Comparison of ENCODE assay signal across 27 mouse cellular contexts in the genomic region with DNA sequence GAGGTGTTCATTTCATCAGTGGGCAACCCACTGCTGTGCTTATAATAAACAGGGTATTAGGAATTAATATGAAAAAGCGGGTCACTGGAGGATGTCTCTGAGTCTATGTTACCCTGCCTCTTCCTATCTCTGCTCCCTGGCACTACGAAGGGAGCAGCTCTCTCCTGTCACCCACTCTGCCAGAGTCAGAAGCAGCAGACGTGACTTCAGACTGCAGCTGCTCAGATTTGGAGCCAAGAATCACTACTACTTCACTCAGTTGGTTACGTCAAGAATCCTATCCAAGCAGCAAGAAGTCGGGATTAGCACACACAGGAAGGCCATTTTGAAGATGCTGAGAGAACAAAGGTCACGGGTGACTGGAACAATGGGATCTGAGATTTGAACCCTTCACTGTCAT.
DNase-seq lines count a peak whose midpoint lies in the region; ATAC-seq and TF ChIP-seq lines count a peak whose summit lies in the region.
"Had no signal": no experiment of that assay in that cellular context is flagged by ENCODE, and none has a peak within 500 bp of the region (broad histone marks: within the 10 kb centered on the region; RNA-seq: fewer than 3 reads in every experiment).

No protein-coding gene starts in this region.

- no peak for TF ChIP-seq CTCF in forebrain, postnatal 0 days (IDR thresholded peaks at IDR 0.05; ENCODE audit: low read depth)

- ATAC-seq in forebrain, embryonic 13.5 days = peak; percentile 59; the same call in 1 of the 2 replicates
- peak; percentile 69 for ATAC-seq in frontal cortex, adult (ENCODE audit: low TSS enrichment)
- ATAC-seq in forebrain, postnatal 0 days = peak; percentile 76
- ATAC-seq: hindbrain, postnatal 0 days; inflammation-experienced regulatory T-cells, adult 6 months; Patski had no signal

- no peak overlapping the region for H3K27ac ChIP-seq in forebrain, embryonic 13.5 days
- H3K27ac ChIP-seq in forebrain, embryonic 10.5 days = no peak overlapping the region
- H3K27ac ChIP-seq in forebrain, postnatal 0 days (ENCODE audit: low read depth, low read length) = no peak overlapping the region
- H3K27ac ChIP-seq: gastrocnemius, adult 2 months; heart, embryonic 10.5 days; heart, embryonic 13.5 days; hindbrain, embryonic 14.5 days; hindbrain, postnatal 0 days had no signal

- H3K36me3 ChIP-seq in forebrain, embryonic 13.5 days (ENCODE audit: poor library complexity, severe bottlenecking) = no peaks in the 10 kb centered on the region
- no peaks in the 10 kb centered on the region for H3K36me3 ChIP-seq in forebrain, embryonic 10.5 days (replicated peaks)
- H3K36me3 ChIP-seq in forebrain, postnatal 0 days (ENCODE audit: insufficient read depth) = no peaks in the 10 kb centered on the region
- H3K36me3 ChIP-seq: heart, embryonic 10.5 days; heart, embryonic 13.5 days had no signal

- 0 out of 2 replicates have a peak, but pooled peaks cover 7% of the 10 kb centered on the region for H3K4me1 ChIP-seq in forebrain, embryonic 13.5 days
- no peaks in the 10 kb centered on the region for H3K4me1 ChIP-seq in forebrain, embryonic 10.5 days
- H3K4me1 ChIP-seq in forebrain, postnatal 0 days (ENCODE audit: insufficient read depth) = no peaks in the 10 kb centered on the region
- H3K4me1 ChIP-seq: heart, embryonic 13.5 days had no signal

- WGBS in forebrain, embryonic 13.5 days = 76% methylated on average over 6 of the region's 6 CpGs
- WGBS in forebrain, embryonic 10.5 days = 84% methylated on average over 6 of the region's 6 CpGs
- 49% methylated on average over 6 of the region's 6 CpGs for WGBS in forebrain, postnatal 0 days

- H3K4me3 ChIP-seq in forebrain, embryonic 13.5 days = no peak overlapping the region
- H3K4me3 ChIP-seq in forebrain, embryonic 10.5 days = no peak overlapping the region
- no peak overlapping the region for H3K4me3 ChIP-seq in forebrain, postnatal 0 days (ENCODE audit: low read depth, low read length)
- H3K4me3 ChIP-seq: gastrocnemius, adult 2 months; heart, embryonic 10.5 days; heart, embryonic 13.5 days had no signal

- DNase-seq in forebrain, embryonic 10.5 days (ENCODE audit: extremely low spot score, low spot score) = no peak
- no peak for DNase-seq in frontal cortex, postnatal 10 days (ENCODE audit: low spot score in 2 of 2)
- peak; percentile 54 for DNase-seq in brain, adult 2 months (ENCODE audit: low read depth, low spot score)
- DNase-seq in forebrain, postnatal 0 days = peak; percentile 45
- no peak for DNase-seq in Muller cell, postnatal 12 days (ENCODE audit: inconsistent ontology term)
- DNase-seq: adrenal gland, postnatal 10 days; adrenal gland, postnatal 36 days; cerebellum, adult 11-12 months; cerebellum, adult 8-10 months; cerebellum, postnatal 10 days; cerebellum, postnatal 36 days; embryo, embryonic 11 days; gastrocnemius, adult 2 months; gastrocnemius, postnatal 14 days; heart, adult 18-20 months; heart, postnatal 14 days; heart, postnatal 4 days; kidney, adult 11 months; kidney, adult 9 months had no signal

- no peaks in the 10 kb centered on the region for H3K9me3 ChIP-seq in forebrain, embryonic 13.5 days (replicated peaks)
- no peaks in the 10 kb centered on the region for H3K9me3 ChIP-seq in forebrain, embryonic 10.5 days
- H3K9me3 ChIP-seq in forebrain, postnatal 0 days (ENCODE audit: low read length) = no peaks in the 10 kb centered on the region
- H3K9me3 ChIP-seq: heart, embryonic 10.5 days; heart, embryonic 13.5 days had no signal

- no peak overlapping the region for H3K4me2 ChIP-seq in forebrain, embryonic 13.5 days
- H3K4me2 ChIP-seq in forebrain, postnatal 0 days (ENCODE audit: low read depth) = no peak overlapping the region
- H3K4me2 ChIP-seq: heart, embryonic 13.5 days; hindbrain, embryonic 14.5 days had no signal

- no peak overlapping the region for H3K9ac ChIP-seq in forebrain, embryonic 13.5 days
- H3K9ac ChIP-seq in forebrain, postnatal 0 days = no peak overlapping the region
- H3K9ac ChIP-seq: heart, embryonic 13.5 days; hindbrain, embryonic 14.5 days had no signal

- H3K27me3 ChIP-seq in forebrain, embryonic 13.5 days = no peaks in the 10 kb centered on the region
- H3K27me3 ChIP-seq in forebrain, embryonic 10.5 days (ENCODE audit: poor library complexity, severe bottlenecking) = no peaks in the 10 kb centered on the region
- no peaks in the 10 kb centered on the region for H3K27me3 ChIP-seq in forebrain, postnatal 0 days (ENCODE audit: insufficient read depth, low read length)
- H3K27me3 ChIP-seq: heart, embryonic 13.5 days; Patski had no signal

Comparison
In these comparisons a context has a peak if more than half of its experiments do, and no peak if none do; other contexts are left out.
1. DNase-seq: peak in brain, adult 2 months (single experiment) and forebrain, postnatal 0 days (single experiment); none in forebrain, embryonic 10.5 days (single experiment), frontal cortex, postnatal 10 days (0 of 2) and Muller cell, postnatal 12 days (single experiment).
2. Peak in every context shown above with its lines, with median percentiles within 50 percentile points of each other: ATAC-seq.